Mouse (Mus musculus) hindlimb bud, embryonic 11.5 days (tissue): ENCODE data around the gene Ntm.

Experiments
- DNase-seq: peaks from one replicate; pipeline ENCODE4 v3.0.0-alpha.2; 2012; ENCODE audit warnings: low read depth, low spot score; ENCODE audit errors: extremely low spot score

Gene Ntm

GRCm38 (mm10) chr9:29197046-29197445, 765.9 kb downstream of the Ntm start:
- no peak for DNase-seq

- DNase-seq, result no peak
Observed at GRCm38 (mm10) chr9:29194265-29194664, 768.7 kb downstream of the Ntm start.

- DNase-seq, result no peak
Observed at GRCm38 (mm10) chr9:29183011-29183410, 779.9 kb downstream of the Ntm start.

GRCm38 (mm10) chr9:29181661-29182060, 781.3 kb downstream of the Ntm start:
- no peak for DNase-seq

GRCm38 (mm10) chr9:29165731-29166130, 797.2 kb downstream of the Ntm start:
- DNase-seq, result no peak

GRCm38 (mm10) chr9:29161059-29161642, 801.8 kb downstream of the Ntm start:
- DNase-seq, result no peak

GRCm38 (mm10) chr9:29145901-29146300, 817.0 kb downstream of the Ntm start:
- peak; percentile 80 for DNase-seq

- peak; percentile 54 for DNase-seq
Observed at GRCm38 (mm10) chr9:29136039-29136438, 826.9 kb downstream of the Ntm start.

- DNase-seq, result no peak
Observed at GRCm38 (mm10) chr9:29130717-29131292, 832.1 kb downstream of the Ntm start.

- no peak for DNase-seq
Observed at GRCm38 (mm10) chr9:29130316-29130715, 832.6 kb downstream of the Ntm start.

GRCm38 (mm10) chr9:29128416-29128815, 834.5 kb downstream of the Ntm start:
- DNase-seq, result no peak

- DNase-seq, result no peak
Observed at GRCm38 (mm10) chr9:29124455-29124854, 838.5 kb downstream of the Ntm start.

GRCm38 (mm10) chr9:29123828-29124227, 839.1 kb downstream of the Ntm start:
- DNase-seq, result no peak

GRCm38 (mm10) chr9:29117561-29118112, 845.3 kb downstream of the Ntm start:
- DNase-seq, result no peak

- no peak for DNase-seq
Observed at GRCm38 (mm10) chr9:29115337-29115736, 847.6 kb downstream of the Ntm start.

- no peak for DNase-seq
Observed at GRCm38 (mm10) chr9:29106771-29107170, 856.2 kb downstream of the Ntm start.

GRCm38 (mm10) chr9:29104442-29104841, 858.5 kb downstream of the Ntm start:
- DNase-seq, result no peak

- no peak for DNase-seq
Observed at GRCm38 (mm10) chr9:29103993-29104392, 858.9 kb downstream of the Ntm start.

- no peak for DNase-seq
Observed at GRCm38 (mm10) chr9:29100624-29101023, 862.3 kb downstream of the Ntm start.

GRCm38 (mm10) chr9:29092443-29092842, 870.5 kb downstream of the Ntm start:
- DNase-seq, result no peak

GRCm38 (mm10) chr9:29088657-29089056, 874.3 kb downstream of the Ntm start:
- DNase-seq, result peak; percentile 28

GRCm38 (mm10) chr9:29087656-29088055, 875.3 kb downstream of the Ntm start:
- DNase-seq, result no peak

GRCm38 (mm10) chr9:29087171-29087570, 875.8 kb downstream of the Ntm start:
- DNase-seq, result no peak
